Mouse (Mus musculus) heart, adult 2 months (tissue): Measurements from ENCODE around the gene Ociad1.
A peak's percentile ranks its signal among the peaks of the same experiment; 100 is the strongest.
"Not testable (repeated sequence)": the region's sequence is repeated elsewhere in the genome, so short reads cannot be mapped to it uniquely, and the experiment has no call there.

Source experiments
- CTCF ChIP-seq: fragments of 200-600 bp; IDR thresholded peaks from 2 replicates; pipeline ENCODE4 v1.8.1; 2022; ENCODE audit warnings: antibody characterized with exemption, mild to moderate bottlenecking, moderate library complexity
- EP300 ChIP-seq: fragments of 200-500 bp; IDR thresholded peaks from 2 replicates; pipeline ENCODE4 v1.6.1; 2011; ENCODE audit warnings: low read depth, low read length, control low read depth; ENCODE audit not compliant: insufficient read depth
- POLR2A ChIP-seq: fragments of 200-500 bp; IDR thresholded peaks from 2 replicates; pipeline ENCODE4 v1.6.1; 2011; ENCODE audit warnings: mild to moderate bottlenecking, low read depth, low read length, control low read depth; ENCODE audit not compliant: insufficient read depth

GRCm38 (mm10) chr5:73322684-73323083, 30.1 kb downstream of the Ociad1 start:
- not testable (repeated sequence) for TF ChIP-seq POLR2A, EP300
- TF ChIP-seq CTCF, result 0 out of 2 replicates have a peak, but pooled peaks have one; percentile 6
